Mouse (Mus musculus) cerebellum, adult 2 months (tissue): ENCODE data around the gene C3. TPM values are rescaled to one million over a fixed set of nuclear protein-coding genes. Genes with fewer than 3 reads are reported as not detected.

Experiments used
- DNase-seq, 2 experiments: peaks; one replicate each; pipeline ENCODE4 v3.0.0; 2021
- H3K27ac ChIP-seq: fragments of 200-500 bp; 2 replicates; pipeline ENCODE4 v1.5.1; 2012; ENCODE audit warnings: low read length, control low read depth, inconsistent platforms; ENCODE audit not compliant: insufficient read depth
- H3K27me3 ChIP-seq: fragments of 200-500 bp; 2 replicates; pipeline ENCODE4 v1.6.1; 2012; ENCODE audit warnings: inconsistent platforms, mild to moderate bottlenecking, low read length, moderate library complexity; ENCODE audit not compliant: control insufficient read depth, insufficient read depth
- H3K4me1 ChIP-seq: fragments of 200-500 bp; 2 replicates; pipeline ENCODE4 v1.6.1; 2011; ENCODE audit warnings: low read length; ENCODE audit not compliant: control insufficient read depth, insufficient read depth
- H3K4me3 ChIP-seq: fragments of 200-500 bp; replicated peaks from 2 replicates; pipeline ENCODE3; 2011; ENCODE audit warnings: mild to moderate bottlenecking, low read depth, low read length, control low read depth; ENCODE audit not compliant: insufficient read depth
- CTCF ChIP-seq: fragments of 200-500 bp; IDR thresholded peaks from 2 replicates; pipeline ENCODE4 v1.5.1; 2011; ENCODE audit warnings: low read depth, mild to moderate bottlenecking, control low read depth, low read length, moderate library complexity, borderline replicate concordance; ENCODE audit not compliant: insufficient read depth
- POLR2A ChIP-seq: fragments of 200-500 bp; IDR thresholded peaks from 2 replicates; pipeline ENCODE4 v1.6.1; 2011; ENCODE audit warnings: low read length, control low read depth, borderline replicate concordance; ENCODE audit not compliant: insufficient read depth
- WGBS: fragments of 180-500 bp; shearing (Covaris S2); methylation state at CpG from one replicate; pipeline ENCODE4 v1.1.7; 2018; 5-methylcytosine and 5-hydroxymethylcytosine counted together
- polyA plus RNA-seq: library from polyadenylated mRNA; depleted of rRNA; stranded (reverse); fragments of >200 nt; gene quantifications from 2 replicates; pipeline ENCODE4 v1.2.3, GENCODE M21; 2012

Gene C3
- polyA plus RNA-seq, 1 experiment, result 1.3 TPM

DNA sequence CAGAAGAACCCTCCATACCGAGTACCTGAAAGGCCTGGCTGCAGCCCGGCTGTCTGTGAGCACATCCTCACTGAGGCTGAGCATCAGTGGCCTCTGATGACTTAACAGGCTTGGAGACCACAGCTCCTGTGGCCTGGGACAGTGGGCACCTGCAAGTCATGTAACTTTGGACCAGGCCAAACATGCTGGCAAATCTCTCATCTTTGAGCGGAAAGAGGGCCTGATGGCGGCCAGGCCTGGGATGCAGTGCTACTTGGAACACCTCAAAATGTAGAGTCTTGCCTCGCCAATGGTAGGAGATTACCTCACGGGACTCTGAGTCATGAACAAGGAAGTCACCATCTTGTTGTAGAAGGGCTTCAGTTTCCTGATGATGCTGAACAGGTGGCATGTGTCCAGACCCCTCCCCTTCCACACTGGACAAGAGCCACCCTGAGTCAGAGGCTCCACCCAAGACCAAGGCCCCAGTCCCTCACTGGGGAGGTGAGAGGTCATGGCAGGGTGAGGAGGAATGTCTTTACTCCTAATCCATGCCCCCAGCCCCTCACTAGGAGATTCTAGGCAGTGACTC lies 39.7 kb upstream of the C3 start:
- 88% methylated on average over 6 of the region's 6 CpGs for WGBS
- DNase-seq, result no peak
- TF ChIP-seq CTCF (no peak), POLR2A (no peak)
- no peaks in the 10 kb centered on the region for H3K4me1 ChIP-seq
- no peaks in the 10 kb centered on the region for H3K27me3 ChIP-seq
- no peak overlapping the region for H3K4me3 ChIP-seq
- H3K27ac ChIP-seq, result no peak overlapping the region

GRCm38 (mm10) chr17:57264972-57265945 lies 37.3 kb upstream of the C3 start:
- Histone ChIP-seq H3K27ac (no peak overlapping the region), H3K4me3 (no peak overlapping the region), H3K4me1 (no peaks in the 10 kb centered on the region), H3K27me3 (no peaks in the 10 kb centered on the region)
- WGBS, result 37% methylated on average over 21 of the region's 22 CpGs
- peak; percentile 69 to 76 for DNase-seq
- no peak for TF ChIP-seq POLR2A
- no peak for TF ChIP-seq CTCF

- 71% methylated on average over 2 of the region's 2 CpGs for WGBS
These were observed 36.2 kb upstream of the C3 start for GRCm38 (mm10) chr17:57264164-57264563.

DNA sequence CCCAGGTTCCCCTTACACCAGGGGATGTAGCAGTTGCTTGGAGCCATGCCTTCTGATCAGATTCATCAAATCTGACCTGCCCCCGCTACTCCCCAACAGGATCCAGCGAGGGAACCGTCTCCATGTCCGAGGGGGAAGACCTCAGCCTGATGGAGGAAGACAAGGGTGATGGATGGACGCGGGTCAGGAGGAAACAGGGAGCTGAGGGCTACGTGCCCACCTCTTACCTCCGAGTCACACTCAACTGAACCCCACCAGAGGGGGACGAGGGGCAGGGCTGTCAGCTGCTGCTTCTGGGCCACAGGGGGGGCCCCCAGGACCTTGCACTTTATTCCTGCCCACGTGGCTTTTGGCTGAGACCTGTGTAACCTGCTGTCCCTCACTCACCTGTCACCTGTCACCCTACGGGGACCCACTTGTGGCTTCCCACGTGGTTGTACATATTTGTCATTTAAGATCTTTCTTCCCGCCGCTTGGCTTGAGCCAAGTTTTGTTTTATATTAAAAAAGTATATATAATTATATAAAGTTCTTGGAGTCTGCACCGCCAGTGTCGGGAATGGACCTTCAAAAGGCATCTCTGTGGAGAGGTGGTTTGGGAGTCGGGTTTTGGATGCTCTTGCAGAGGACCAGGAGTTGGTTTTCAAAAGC lies 35.1 kb upstream of the C3 start:
- DNase-seq, result no peak

More at GRCm38 (mm10) chr17:57264164-57264563, 36.2 kb upstream of the C3 start:
- Histone ChIP-seq H3K4me1 (no peaks in the 10 kb centered on the region), H3K4me3 (no peak overlapping the region), H3K27me3 (no peaks in the 10 kb centered on the region), H3K27ac (no peak overlapping the region)
- DNase-seq, result no peak
- TF ChIP-seq POLR2A (no peak), CTCF (no peak)

DNA sequence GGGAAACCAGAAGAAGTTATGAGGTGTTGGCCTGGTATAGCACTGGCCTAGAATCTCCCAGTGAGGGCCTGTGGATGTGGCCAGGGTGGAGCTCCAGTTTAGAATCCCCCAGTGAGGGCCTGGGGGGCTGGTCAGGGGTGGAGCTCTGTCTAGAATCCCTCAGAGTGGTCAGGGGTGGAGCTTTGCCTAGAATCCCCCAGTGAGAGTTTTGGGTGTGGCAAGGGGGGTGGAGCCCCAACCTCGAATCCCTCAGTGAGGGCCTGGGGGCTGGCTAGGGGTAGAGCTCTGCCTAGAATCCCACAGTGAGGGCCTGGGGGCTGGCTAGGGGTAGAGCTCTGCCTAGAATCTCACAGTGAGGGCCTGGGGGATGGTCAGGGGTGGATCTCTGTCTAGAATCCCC lies 33.9 kb upstream of the C3 start:
- no peak for TF ChIP-seq POLR2A
- no peak for TF ChIP-seq CTCF
- H3K4me3 ChIP-seq, result no peak overlapping the region
- H3K27ac ChIP-seq, result no peak overlapping the region
- no peaks in the 10 kb centered on the region for H3K27me3 ChIP-seq
- no peak for DNase-seq
- WGBS, result 27% methylated on average over 1 of the region's 1 CpGs
- no peaks in the 10 kb centered on the region for H3K4me1 ChIP-seq

More for the DNA sequence above, 35.1 kb upstream of the C3 start:
- H3K27ac ChIP-seq, result no peak overlapping the region
- H3K4me3 ChIP-seq, result no peak overlapping the region
- no peaks in the 10 kb centered on the region for H3K4me1 ChIP-seq
- 89% methylated on average over 17 of the region's 17 CpGs for WGBS
- no peaks in the 10 kb centered on the region for H3K27me3 ChIP-seq
- TF ChIP-seq CTCF (no peak), POLR2A (no peak)

DNA sequence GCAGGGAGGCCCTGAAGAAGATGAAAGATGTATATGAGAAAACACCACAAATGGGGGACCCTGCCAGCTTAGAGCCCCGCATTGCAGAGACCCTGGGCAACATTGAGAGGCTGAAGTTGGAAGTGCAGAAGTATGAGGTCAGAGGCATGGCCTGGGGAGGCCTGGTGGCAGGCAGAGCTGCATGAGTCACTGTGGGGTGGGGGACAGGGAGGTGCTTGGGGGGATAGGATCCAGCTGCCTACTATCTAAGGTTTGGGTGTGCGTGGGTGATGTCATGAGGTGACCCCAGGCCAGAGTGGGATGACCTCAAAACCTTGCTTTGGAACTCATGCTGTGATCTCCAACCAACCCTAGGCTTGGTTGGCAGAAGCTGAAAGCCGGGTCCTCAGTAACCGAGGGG lies 33.4 kb upstream of the C3 start:
- DNase-seq, result no peak
- no peaks in the 10 kb centered on the region for H3K4me1 ChIP-seq
- no peak overlapping the region for H3K4me3 ChIP-seq
- 90% methylated on average over 4 of the region's 4 CpGs for WGBS
- no peak overlapping the region for H3K27ac ChIP-seq
- TF ChIP-seq CTCF, result no peak
- TF ChIP-seq POLR2A, result no peak
- no peaks in the 10 kb centered on the region for H3K27me3 ChIP-seq

GRCm38 (mm10) chr17:57260351-57260750 lies 32.4 kb upstream of the C3 start:
- no peaks in the 10 kb centered on the region for H3K27me3 ChIP-seq
- TF ChIP-seq CTCF, result no peak
- TF ChIP-seq POLR2A, result no peak
- 90% methylated on average over 9 of the region's 9 CpGs for WGBS
- DNase-seq, result no peak
- no peaks in the 10 kb centered on the region for H3K4me1 ChIP-seq
- H3K27ac ChIP-seq, result no peak overlapping the region
- no peak overlapping the region for H3K4me3 ChIP-seq
